Mouse (Mus musculus): ENCODE data around the gene Dad1. TPM values are rescaled to one million over a fixed set of nuclear protein-coding genes. Genes with fewer than 3 reads are reported as not detected.

Dad1 gene
- polyA plus RNA-seq (2012; ENCODE audit: low replicate concordance) = 25.0 and 49.0 TPM in 2 replicates

GRCm38 (mm10) chr14:54253741-54254291, at the start of gene Dad1, which contains the start of gene Abhd4:
Gene Dad1 (minus strand): TSS chr14:54254104.
Gene Abhd4 (plus strand): TSS chr14:54254188.

GRCm38 (mm10) chr14:54284839-54285238, 30.9 kb upstream of the Dad1 start, which contains the start of gene Olfr49:
Gene Olfr49 (minus strand): TSS chr14:54284939.

Other genes with a start within 250 kb of the Dad1 start
- gene Abhd4, start 84 bp upstream of the Dad1 start, polyA plus RNA-seq (2012; ENCODE audit: low replicate concordance) = 2.6 and 13.0 TPM in 2 replicates
- gene Olfr49, start 30.8 kb upstream of the Dad1 start, polyA plus RNA-seq (2012; ENCODE audit: low replicate concordance) = not detected in 2 replicates
- gene Oxa1l, start 106.7 kb upstream of the Dad1 start, polyA plus RNA-seq (2012; ENCODE audit: low replicate concordance) = 110 and 132 TPM in 2 replicates
- gene Slc7a7, start 163.7 kb upstream of the Dad1 start, polyA plus RNA-seq (2012; ENCODE audit: low replicate concordance) = 7.6 and 24.9 TPM in 2 replicates
- gene Mrpl52, start 172.8 kb upstream of the Dad1 start, polyA plus RNA-seq (2012; ENCODE audit: low replicate concordance) = 568 and 1,494 TPM in 2 replicates
- gene Mmp14, start 177.5 kb upstream of the Dad1 start, polyA plus RNA-seq (2012; ENCODE audit: low replicate concordance) = 8.4 and 13.5 TPM in 2 replicates
- gene Lrp10, start 210.0 kb upstream of the Dad1 start, polyA plus RNA-seq (2012; ENCODE audit: low replicate concordance) = 484 and 1,181 TPM in 2 replicates
- 0.29 and 0.50 TPM in 2 replicates for gene Rem2, start 222.0 kb upstream of the Dad1 start, polyA plus RNA-seq (2012; ENCODE audit: low replicate concordance)

Data from hematopoietic multipotent progenitor cell, adult 10-12 weeks (in vitro differentiated cells).